ENCODE assay signal across 8 mouse cellular contexts in the genomic region with DNA sequence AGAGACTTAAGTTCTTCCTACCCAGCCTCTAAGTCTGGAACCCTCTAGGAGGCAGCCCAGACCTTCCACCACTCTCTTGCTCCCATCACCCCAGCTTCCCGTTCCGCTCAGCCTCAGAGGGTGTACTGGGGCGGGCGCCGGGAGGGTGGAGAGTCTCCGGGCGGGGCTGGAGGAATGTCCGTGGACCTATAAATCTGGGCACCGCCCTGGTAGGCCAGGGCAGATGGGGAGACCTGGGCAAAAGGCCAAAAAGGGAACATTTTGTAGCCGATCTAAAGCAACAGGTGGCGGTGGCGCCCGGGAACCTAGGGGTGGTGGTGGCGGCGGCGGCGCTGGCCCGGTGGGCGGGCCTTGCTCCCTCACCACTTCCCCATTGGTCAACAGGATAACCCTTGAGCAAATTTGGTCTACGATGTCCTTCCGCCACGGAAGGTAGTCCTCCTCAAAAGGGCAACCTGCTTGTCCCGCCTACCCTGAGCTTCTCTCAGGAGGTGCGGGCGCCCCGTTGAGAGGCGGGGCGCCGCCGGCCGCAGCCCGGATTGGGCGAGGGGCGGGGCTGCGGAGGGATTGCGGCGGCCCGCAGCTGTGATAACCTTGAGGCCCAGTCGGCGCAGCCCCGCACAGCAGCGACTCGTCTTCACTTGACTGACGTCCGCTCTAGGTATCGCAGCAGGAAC. TPM values are rescaled to one million over a fixed set of nuclear protein-coding genes. Genes with fewer than 3 reads are reported as not detected.
A peak's percentile ranks its signal among the peaks of the same experiment; 100 is the strongest.
DNase-seq lines count a peak whose midpoint lies in the region; ATAC-seq lines count a peak whose summit lies in the region.

A gene (plus strand): TSS at position 411 of the 677 bp plus-strand sequence.

- H3K36me3 ChIP-seq in intestine, embryonic 14.5 days (ENCODE audit: control insufficient read depth, insufficient read depth, low read length), result peaks cover 18% of the 10 kb centered on the region

- peak within 1 kb of the TSS; percentile 97 for H3K27ac ChIP-seq in intestine, embryonic 14.5 days (ENCODE audit: low read depth)

- ATAC-seq in intestine, embryonic 14.5 days (replicated peaks; ENCODE audit: low FRiP score, low TSS enrichment, low read depth), result peak; percentile 90

- H3K4me3 ChIP-seq in intestine, embryonic 14.5 days (ENCODE audit: low read depth, low read length), result peak within 1 kb of the TSS; percentile 95

- H3K4me2 ChIP-seq in intestine, embryonic 14.5 days (ENCODE audit: low read length), result peak within 1 kb of the TSS; percentile 91

- H3K9me3 ChIP-seq in intestine, embryonic 14.5 days (ENCODE audit: control insufficient read depth, low read length), result no peaks in the 10 kb centered on the region

- H3K4me1 ChIP-seq in intestine, embryonic 14.5 days (replicated peaks; ENCODE audit: control insufficient read depth, insufficient read depth, low read length), result peaks cover 27% of the 10 kb centered on the region

- WGBS in intestine, embryonic 14.5 days, result under 1% methylated on average over 46 of the region's 46 CpGs

- intact Hi-C loops in left cerebral cortex, postnatal 14 days (cut with DNase I), result loop anchor here (2.0 kb wide), 1 partner anchor 39 kb away; a partner anchor contains a TSS

- peak within 1 kb of the TSS; percentile 94 for H3K9ac ChIP-seq in intestine, embryonic 14.5 days (ENCODE audit: low read length)

- no peaks in the 10 kb centered on the region for H3K27me3 ChIP-seq in intestine, embryonic 14.5 days (replicated peaks; ENCODE audit: control insufficient read depth, insufficient read depth, low read length)

- peak; percentile 90 to 93 for DNase-seq in adrenal gland, adult 18-20 months (ENCODE audit: low spot score in 2 of 2)
- DNase-seq in embryo, embryonic 11 days, result peak; percentile 99
- DNase-seq in gastrocnemius, postnatal 25 days, result peak; percentile 98
- peak; percentile 96 for DNase-seq in intestine, embryonic 14.5 days (ENCODE audit: low spot score)
- peak; percentile 97 to 98 for DNase-seq in left cerebral cortex, postnatal 14 days (ENCODE audit: low spot score in 2 of 2)
- peak; percentile 100 for DNase-seq in mesoderm, embryonic 11.5 days (ENCODE audit: low read depth, low spot score)
- DNase-seq in right cerebral cortex, postnatal 36 days (ENCODE audit: low spot score in 2 of 2), result peak; percentile 95 to 96
- peak; percentile 98 for DNase-seq in yolk sac, embryonic 10.5 days (ENCODE audit: low spot score)

RNA-seq across cellular contexts. Expression of the gene that starts here (rescaled TPM):
- total RNA-seq in adrenal gland, adult 18-20 months (2021), result 1,000 to 10,000 TPM in 1 of 2 experiments, 100 to 1,000 TPM in 1; 853 to 1,405 TPM
- 1,000 to 10,000 TPM; 2,850 to 2,853 TPM for total RNA-seq in gastrocnemius, postnatal 25 days (2021)
- polyA plus RNA-seq in intestine, embryonic 14.5 days (2014; fragmentation: Nextera tagmentation; extraction: Ambion mirVana), result 1,482 and 1,573 TPM in 2 replicates
- total RNA-seq in left cerebral cortex, postnatal 14 days (2021), result 100 to 1,000 TPM; 876 TPM

Comparison
In these comparisons a context has a peak if more than half of its experiments do, and no peak if none do; other contexts are left out.
1. Peak in every context shown above with its lines: DNase-seq, ATAC-seq, H3K4me3 ChIP-seq and H3K27ac ChIP-seq.